Mouse (Mus musculus): Measurements from ENCODE around the gene Pramef6. TPM values are rescaled to one million over a fixed set of nuclear protein-coding genes. Genes with fewer than 3 reads are reported as not detected.

Pramef6 gene
- polyA plus RNA-seq (2012; rRNA removed) = not detected in 2 replicates

DNA sequence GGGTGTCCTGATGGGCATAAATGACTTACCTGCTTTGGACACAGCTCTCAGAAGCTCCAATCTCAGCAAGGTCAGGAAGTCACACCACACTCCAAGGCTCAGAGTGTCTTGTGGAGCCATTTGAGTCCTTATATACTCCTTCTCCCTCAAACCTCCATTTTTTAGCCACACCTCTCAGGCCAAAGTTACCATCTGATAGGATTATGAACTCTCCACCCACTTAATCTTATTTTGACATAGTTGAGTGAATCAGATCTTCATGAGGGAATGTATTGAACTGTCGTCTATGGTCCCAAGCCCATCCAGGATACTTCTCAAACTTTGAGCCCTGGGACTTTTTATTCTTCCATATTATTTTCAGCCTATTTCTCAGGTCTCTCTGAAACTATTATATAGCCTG is at the start of gene Pramef6:
TSS of gene Pramef6 (minus strand) at position 101 of the 400 bp plus-strand sequence.

DNA sequence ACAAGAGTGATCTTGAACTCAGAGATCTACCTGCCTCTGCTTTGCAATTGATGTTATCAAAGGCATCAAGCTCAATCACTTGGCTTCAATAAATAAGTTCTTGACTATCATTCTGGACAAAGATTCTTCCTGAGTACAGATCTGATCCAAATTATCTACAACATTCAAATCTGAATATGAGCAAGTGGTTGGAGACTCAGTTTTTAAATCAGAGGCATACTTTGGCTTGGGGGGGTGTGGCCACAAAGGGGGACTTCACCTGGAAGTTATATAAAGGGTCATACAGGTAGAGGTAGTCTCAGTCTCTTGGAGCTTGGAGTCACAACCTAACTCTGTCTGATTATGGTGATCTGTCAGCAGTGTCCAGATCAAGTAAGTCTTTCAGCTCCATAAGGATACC is 54.0 kb downstream of the Pramef6 start, which contains the start of gene Gm13103:
TSS of gene Gm13103 (plus strand) at position 301 of the 400 bp plus-strand sequence.

Other genes starting within 250 kb of the Pramef6 start
- not detected in 2 replicates for gene Gm13088, start 243.1 kb downstream of the Pramef6 start, polyA plus RNA-seq (2012; rRNA removed)
- not detected in 2 replicates for gene Gm13089, start 197.7 kb downstream of the Pramef6 start, polyA plus RNA-seq (2012; rRNA removed)
- not detected in 2 replicates for gene Gm13078, start 180.9 kb downstream of the Pramef6 start, polyA plus RNA-seq (2012; rRNA removed)
- gene Gm13023, start 111.0 kb downstream of the Pramef6 start, polyA plus RNA-seq (2012; rRNA removed) = not detected in 2 replicates
- not detected in 2 replicates for gene Gm13084, start 84.3 kb downstream of the Pramef6 start, polyA plus RNA-seq (2012; rRNA removed)
- gene Gm13103, start 53.9 kb downstream of the Pramef6 start, polyA plus RNA-seq (2012; rRNA removed) = not detected in 2 replicates
- not detected in 2 replicates for gene Pramef25, start 50.6 kb upstream of the Pramef6 start, polyA plus RNA-seq (2012; rRNA removed)
- not detected in 2 replicates for gene Gm13101, start 66.6 kb upstream of the Pramef6 start, polyA plus RNA-seq (2012; rRNA removed)
- gene Pramef17, start 94.0 kb upstream of the Pramef6 start, polyA plus RNA-seq (2012; rRNA removed) = not detected in 2 replicates
- not detected in 2 replicates for gene Pramel4, start 158.7 kb upstream of the Pramef6 start, polyA plus RNA-seq (2012; rRNA removed)
- not detected in 2 replicates for gene Gm13102, start 206.1 kb upstream of the Pramef6 start, polyA plus RNA-seq (2012; rRNA removed)